Mouse (Mus musculus): Measurements from ENCODE around the gene Cd93. TPM values are rescaled to one million over a fixed set of nuclear protein-coding genes. Genes with fewer than 3 reads are reported as not detected.
A peak's percentile ranks its signal among the peaks of the same experiment; 100 is the strongest.

The Cd93 gene
- total RNA-seq, 2 experiments from 2014 or later: 4.6 to 5.3 TPM

DNA sequence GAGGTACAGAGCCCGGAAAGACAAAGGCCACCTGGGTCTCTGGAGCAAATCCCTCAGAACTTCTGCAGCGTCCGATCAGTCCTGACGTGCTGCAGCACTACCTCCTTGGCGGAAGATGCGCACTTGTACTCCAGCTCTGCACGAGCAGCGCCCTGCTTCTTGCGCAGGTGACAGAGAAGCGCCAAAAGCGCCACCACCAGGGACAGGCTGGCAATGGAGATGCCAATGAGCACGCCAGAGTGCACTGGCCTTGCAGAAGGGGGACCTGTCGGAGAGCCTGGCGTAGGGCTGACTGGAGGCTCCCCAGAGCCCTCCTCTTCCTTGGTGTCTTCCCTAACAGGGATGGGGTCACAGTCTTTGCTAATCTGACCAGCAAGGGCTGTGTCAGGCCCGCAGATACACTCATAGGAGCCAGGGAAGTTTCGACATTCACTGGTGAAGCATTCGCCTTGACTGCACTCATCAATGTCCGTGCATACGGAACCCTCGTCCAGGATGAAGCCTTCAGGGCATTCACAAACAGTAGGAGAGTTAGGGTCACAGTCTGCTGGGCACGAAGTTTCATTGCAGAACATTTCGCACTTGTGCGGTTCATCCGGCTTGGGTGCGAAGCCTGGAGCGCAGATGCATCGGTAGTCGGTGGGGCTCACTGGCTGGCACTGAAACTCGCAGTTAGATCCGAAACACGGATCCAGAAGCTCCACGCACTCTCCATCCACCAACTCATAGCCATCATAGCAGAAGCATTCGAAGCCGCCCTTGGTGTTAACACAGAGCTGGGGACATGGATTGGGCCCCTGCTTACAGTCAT lies 37.0 kb downstream of the Cd93 start:
- peak; percentile 17 to 22 for DNase-seq (ENCODE audit: low spot score in 2 of 2)

DNA sequence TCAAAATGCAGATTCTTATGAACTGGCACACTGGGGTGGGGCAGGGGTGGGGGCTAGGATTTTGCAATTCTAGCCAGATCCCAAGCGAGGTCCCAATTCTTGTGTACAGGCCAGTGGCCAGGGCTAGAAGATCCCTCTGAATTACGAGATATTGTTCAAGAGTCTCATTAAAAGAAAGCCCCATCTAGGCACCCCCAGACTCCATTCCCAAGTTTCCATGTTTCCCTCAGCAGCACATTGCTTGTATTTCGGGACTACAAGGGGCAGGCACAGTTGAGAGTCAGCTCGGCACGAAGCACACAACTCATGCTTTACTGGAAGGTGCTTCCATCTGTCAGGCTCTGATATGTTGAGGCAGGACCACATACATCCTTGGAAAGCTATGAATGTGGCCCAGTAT lies 38.5 kb downstream of the Cd93 start:
- DNase-seq (ENCODE audit: low spot score in 2 of 2): no peak

DNA sequence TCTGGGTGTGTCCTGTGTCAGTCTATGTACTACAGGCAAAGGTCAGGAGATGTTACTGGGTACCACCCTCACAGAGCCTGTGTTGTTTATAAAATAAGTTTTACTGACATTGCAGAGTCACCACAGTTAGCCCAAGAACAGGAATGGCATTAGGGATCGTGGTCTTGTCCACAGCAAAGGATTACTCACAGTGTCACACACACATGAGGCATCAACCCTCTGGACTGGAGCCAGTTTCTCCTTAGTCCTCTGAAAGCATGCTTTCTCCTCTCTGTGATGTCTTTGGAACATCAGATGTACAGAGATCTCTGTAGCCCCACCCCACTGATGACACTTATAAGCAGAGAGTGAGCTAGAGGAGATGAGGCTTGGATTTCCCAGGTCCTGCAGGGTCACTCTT lies 41.1 kb downstream of the Cd93 start:
- DNase-seq (ENCODE audit: low spot score in 2 of 2): no peak

DNA sequence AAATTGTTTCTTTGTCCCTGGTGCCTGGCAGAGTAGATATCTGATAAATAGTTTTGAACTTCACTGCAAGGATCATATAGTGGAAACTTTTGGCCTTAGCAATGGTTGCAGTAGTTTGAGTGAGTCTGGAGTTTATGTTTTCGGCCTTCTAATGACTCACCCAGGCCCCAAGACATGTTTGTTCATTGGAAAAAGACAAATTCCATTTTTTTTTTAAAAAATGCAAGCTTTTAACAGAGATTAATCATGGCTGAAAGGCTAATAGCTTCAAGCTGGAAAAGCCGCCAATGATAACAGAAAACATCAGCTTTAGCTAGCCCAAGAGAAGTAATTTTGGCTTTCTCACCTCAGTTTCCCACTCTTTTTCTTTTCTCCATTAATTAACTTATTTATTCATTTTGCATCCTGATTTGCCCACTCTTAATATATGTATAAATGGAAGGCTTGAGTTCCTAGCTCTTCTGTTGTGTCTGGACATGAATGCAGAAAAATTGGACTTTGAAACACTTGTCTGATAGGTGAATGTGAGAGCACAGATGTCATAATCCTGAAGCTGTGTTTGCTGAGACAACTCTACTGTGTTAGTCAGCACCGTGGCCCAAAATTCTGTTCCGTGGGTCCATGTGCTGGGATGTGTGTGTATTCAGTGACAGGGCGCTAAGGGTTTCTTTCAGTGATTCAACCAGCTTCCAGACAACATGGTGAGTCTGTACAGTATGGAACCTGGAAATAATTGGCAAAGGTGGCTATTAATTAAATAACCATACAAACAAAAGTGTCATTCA lies 44.3 kb downstream of the Cd93 start:
- DNase-seq (ENCODE audit: low spot score in 2 of 2): no peak

DNA sequence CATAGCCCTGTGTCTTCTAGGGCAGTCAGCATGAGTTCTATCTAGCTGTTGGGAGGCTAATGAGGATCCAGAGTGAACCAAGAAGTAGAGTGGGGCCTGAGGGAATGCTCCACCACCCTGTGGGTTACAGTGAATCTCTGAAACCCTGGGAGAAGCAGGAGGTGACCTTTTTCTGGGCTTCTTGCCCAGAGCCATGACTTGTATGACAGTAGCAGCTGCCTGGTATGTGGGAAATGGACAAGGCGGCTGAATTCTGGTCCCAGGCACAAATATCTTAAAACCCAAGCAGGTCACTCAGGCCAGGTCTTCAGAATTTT lies 45.6 kb downstream of the Cd93 start:
- no peak for DNase-seq (ENCODE audit: low spot score in 2 of 2)

DNA sequence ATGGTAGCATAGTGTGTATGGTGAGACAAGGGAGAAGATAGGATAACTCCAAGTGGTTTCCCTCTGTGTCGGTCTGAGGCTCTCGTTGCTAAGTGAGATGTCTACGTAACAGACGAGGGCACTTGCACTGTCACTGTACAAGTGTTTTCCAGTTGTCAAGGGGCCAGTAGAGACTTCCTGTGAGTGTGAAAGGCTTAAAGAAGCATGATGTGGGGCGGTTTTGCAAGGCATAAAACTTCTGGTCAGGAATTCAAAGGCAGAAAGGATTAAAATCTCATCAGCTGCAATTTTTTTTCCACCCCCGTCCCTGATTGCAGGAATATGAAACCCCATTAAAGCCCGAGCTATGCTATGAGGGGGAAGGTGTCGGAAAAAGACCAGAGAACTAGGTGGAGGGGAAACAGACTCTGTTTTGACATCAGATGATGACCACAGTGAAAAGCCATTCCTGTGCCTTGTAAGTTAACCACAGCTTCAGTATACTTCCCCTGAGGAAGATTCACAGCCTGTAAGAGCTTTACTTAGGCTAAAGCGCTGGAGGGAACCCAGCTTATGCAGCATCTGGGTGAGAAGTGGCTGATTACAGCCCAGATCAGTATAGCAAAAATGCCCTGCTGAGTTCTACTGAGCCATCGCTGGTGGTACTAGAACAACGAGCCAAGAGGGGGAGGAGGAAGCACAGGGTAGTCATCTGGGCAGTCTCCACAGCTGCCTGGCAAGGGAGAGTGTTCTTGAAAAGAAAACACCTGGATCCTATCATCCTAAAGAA lies 46.2 kb downstream of the Cd93 start:
- DNase-seq (ENCODE audit: low spot score in 2 of 2): no peak

DNA sequence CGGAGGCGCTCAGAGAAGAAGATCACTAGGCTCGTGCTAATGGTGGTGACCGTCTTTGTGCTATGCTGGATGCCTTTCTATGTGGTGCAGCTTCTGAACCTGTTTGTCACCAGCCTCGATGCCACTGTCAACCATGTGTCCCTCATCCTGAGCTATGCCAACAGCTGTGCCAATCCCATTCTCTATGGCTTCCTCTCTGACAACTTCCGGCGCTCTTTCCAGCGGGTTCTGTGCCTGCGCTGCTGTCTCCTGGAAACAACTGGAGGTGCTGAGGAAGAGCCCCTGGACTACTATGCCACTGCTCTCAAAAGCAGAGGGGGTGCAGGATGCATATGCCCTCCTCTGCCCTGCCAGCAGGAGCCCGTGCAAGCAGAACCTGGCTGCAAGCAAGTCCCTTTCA lies 47.2 kb downstream of the Cd93 start:
- DNase-seq (ENCODE audit: low spot score in 2 of 2): peak in 1 of 2 experiments; percentile 29

DNA sequence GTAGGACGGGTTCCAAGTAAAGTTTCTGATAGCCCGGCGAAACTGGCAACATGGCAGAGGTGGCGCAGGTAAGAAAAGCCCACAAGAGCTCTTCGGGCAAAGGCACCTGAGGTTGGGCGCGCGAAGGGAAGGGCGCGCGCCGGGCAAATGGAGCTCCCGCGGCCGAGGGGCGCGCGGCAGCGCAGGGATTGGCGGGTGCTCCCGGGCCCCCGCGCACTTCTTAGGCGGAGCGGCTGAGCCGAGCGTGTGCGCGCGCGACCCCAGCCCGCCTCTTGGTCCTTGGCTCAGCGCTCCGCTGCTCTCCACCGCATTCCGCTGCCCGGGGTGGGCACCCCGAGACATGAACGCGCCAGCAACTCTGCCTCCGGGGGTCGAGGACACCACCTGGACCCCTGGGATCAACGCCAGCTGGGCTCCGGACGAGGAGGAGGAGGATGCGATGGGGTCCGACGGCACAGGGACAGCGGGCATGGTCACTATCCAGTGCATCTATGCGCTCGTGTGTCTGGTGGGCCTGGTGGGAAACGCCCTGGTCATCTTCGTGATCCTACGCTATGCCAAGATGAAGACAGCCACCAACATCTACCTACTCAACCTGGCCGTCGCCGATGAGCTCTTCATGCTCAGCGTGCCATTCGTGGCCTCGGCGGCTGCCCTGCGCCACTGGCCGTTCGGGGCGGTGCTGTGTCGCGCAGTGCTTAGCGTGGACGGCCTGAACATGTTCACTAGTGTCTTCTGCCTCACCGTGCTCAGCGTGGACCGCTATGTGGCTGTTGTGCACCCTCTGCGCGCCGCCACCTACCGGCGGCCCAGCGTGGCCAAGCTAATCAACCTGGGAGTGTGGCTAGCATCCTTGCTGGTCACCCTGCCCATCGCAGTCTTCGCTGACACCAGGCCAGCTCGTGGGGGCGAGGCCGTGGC lies 48.0 kb downstream of the Cd93 start, which contains the start of gene Sstr4:
Gene Sstr4, plus strand, starts transcription at position 214 of the 921 bp plus-strand sequence.
- peak; percentile 63 to 72 for DNase-seq (ENCODE audit: low spot score in 2 of 2)

DNA sequence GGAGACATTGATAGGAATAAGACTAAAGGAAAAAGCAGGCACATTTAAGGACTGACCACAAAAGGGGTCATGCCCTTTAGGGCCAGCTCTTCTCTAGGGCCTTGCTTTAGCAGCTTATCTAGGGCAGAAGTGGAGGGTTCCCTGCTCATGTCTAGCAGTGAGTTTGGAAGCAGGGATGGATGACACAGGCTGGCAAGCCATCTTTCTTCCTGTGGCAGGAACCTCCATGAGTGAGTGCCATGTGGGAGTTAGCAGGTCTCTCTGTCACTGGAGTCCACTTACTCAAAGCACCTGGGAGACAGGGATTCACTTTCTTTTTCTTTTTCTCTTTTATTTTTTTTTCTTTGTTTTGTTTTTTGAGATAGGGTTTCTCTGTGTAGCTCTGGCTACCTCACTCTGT lies 49.5 kb downstream of the Cd93 start:
- DNase-seq (ENCODE audit: low spot score in 2 of 2): no peak

DNA sequence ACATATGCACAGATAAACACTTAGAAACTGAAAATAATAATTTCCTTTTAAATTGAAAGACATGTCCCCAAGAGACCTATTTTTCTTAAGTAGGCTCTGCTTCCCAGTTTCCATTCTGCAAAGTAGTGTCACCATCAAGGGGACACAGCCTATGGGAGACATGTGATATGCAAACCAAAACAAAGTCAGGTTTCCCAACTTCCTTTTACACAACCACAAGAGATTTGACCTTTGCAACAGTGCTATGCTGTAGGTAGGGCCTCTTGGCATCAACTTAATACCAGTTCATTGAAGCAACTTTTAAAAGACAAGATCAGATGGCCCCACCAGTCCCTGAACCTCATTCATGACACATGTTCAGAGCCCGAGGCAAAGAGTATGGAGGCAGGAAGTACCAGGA lies 50.2 kb downstream of the Cd93 start:
- DNase-seq (ENCODE audit: low spot score in 2 of 2): no peak

DNA sequence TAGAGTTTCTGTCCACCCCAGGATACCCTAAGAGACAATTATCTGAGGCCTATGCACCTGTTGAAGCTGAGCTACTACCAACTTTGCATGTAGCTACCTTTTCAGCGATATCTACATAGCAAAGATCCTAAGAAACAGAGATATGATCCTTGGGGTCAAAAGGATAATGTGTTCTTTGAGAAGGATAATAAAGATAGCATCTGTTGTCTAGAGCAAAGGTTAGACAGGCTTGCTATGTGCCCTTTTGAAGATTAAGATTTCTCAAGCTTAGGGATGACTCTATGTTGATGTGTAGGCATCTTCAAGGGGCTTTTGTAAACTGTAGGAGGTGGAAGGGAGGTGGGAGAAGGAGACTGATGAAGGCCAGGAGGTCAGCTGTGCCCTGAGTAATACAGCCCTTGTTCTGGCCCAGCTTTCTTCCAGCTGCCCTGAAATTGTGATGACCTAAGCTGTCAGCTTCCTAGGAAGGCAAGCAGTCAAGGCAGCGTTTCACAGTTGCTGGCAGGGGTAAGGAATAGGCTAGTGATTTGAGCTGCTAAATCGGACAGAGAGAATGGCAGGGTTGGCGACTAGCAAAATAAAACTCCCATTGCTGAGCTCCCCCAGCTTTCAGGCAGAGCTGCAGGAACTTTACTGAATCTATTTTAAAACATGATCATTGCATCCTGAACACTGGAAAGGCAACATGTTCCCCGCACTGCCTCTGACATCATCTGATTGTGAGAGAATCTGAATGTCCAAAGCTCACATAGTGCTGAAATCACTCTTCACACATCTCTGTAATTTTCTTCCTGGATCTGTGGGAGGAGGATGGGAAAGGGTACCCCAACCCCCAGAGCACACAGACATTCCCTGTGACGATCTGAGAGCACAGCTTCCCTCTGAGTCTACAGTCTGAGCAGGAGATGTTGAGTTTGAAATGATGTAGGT lies 55.4 kb downstream of the Cd93 start:
- DNase-seq (ENCODE audit: low spot score in 2 of 2): peak; percentile 28 to 51

DNA sequence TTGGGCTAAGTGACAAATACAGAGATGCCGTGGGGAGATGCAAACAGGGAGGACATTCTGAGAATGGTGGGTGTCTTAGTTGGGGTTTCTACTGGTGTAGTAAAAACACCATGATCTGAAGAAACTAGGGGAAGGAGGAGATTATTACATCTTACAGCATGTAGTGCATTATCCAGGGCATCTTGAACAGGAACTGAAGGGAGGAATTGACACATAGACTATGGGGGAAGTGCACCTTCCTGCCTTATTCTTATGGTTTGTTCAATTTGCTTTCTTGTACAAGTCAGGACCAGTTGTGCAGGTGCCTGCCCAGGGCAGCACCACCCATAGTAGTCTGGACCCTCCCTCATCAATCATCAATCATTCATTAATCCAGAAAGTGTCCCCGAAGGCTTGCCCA lies 56.4 kb downstream of the Cd93 start:
- no peak for DNase-seq (ENCODE audit: low spot score in 2 of 2)

Other genes starting within 250 kb of the Cd93 start
- gene Sstr4, start 48.2 kb downstream of the Cd93 start, total RNA-seq (2021): 10 to 100 TPM; 27.4 to 35.5 TPM
- 10 to 100 TPM; 11.4 to 20.3 TPM for gene Thbd, start 35.4 kb downstream of the Cd93 start, total RNA-seq (2021)
- 10 to 100 TPM; 12.9 to 15.9 TPM for gene Nxt1, start 229.0 kb upstream of the Cd93 start, total RNA-seq (2021)
- gene Gzf1, start 237.5 kb upstream of the Cd93 start, total RNA-seq (2021): 10 to 100 TPM; 29.5 to 31.5 TPM

Measured in left cerebral cortex, adult 18-20 months (tissue).